Mouse (Mus musculus) 3134 (cell line): ENCODE data around the gene Hp1bp3.

Experiments
- DNase-seq: peaks from one replicate; pipeline ENCODE4 v3.0.0-alpha.2; 2011; ENCODE audit warnings: low spot score; ENCODE audit not compliant: insufficient read length; ENCODE audit errors: extremely low read depth

The Hp1bp3 gene

GRCm38 (mm10) chr4:138293949-138294550 lies 78.0 kb downstream of the Hp1bp3 start:
- DNase-seq, result no peak
